Mouse (Mus musculus): ENCODE data around the gene Pycr2.
"Not testable (repeated sequence)": the region's sequence is repeated elsewhere in the genome, so short reads cannot be mapped to it uniquely, and the experiment has no call there.

The Pycr2 gene

GRCm38 (mm10) chr1:180904039-180904814 is at the start of gene Pycr2:
Gene Pycr2, plus strand, starts transcription at chr1:180904293.
- no peak for DNase-seq (ENCODE audit: extremely low spot score, low read depth, low spot score)

GRCm38 (mm10) chr1:180858763-180859162 is 45.3 kb upstream of the Pycr2 start:
- DNase-seq (ENCODE audit: extremely low spot score, low read depth, low spot score) = no peak

- DNase-seq (ENCODE audit: extremely low spot score, low read depth, low spot score) = no peak
These were observed 44.1 kb upstream of the Pycr2 start for GRCm38 (mm10) chr1:180860030-180860429.

- no peak for DNase-seq (ENCODE audit: extremely low spot score, low read depth, low spot score)
These were observed 40.5 kb upstream of the Pycr2 start for GRCm38 (mm10) chr1:180863606-180864005.

GRCm38 (mm10) chr1:180866001-180866400 is 38.1 kb upstream of the Pycr2 start:
- no peak for DNase-seq (ENCODE audit: extremely low spot score, low read depth, low spot score)

GRCm38 (mm10) chr1:180870122-180870650 is 33.9 kb upstream of the Pycr2 start:
- no peak for DNase-seq (ENCODE audit: extremely low spot score, low read depth, low spot score)

GRCm38 (mm10) chr1:180873861-180874484 is 30.1 kb upstream of the Pycr2 start:
- no peak for DNase-seq (ENCODE audit: extremely low spot score, low read depth, low spot score)

GRCm38 (mm10) chr1:180874615-180875014 is 29.5 kb upstream of the Pycr2 start:
- DNase-seq (ENCODE audit: extremely low spot score, low read depth, low spot score) = no peak

- no peak for DNase-seq (ENCODE audit: extremely low spot score, low read depth, low spot score)
These were observed 29.0 kb upstream of the Pycr2 start for GRCm38 (mm10) chr1:180875126-180875525.

- no peak for DNase-seq (ENCODE audit: extremely low spot score, low read depth, low spot score)
These were observed 26.6 kb upstream of the Pycr2 start for GRCm38 (mm10) chr1:180877466-180877865.

- DNase-seq (ENCODE audit: extremely low spot score, low read depth, low spot score) = no peak
These were observed 22.3 kb upstream of the Pycr2 start for GRCm38 (mm10) chr1:180881768-180882167.

GRCm38 (mm10) chr1:180883731-180884130 is 20.4 kb upstream of the Pycr2 start:
- DNase-seq (ENCODE audit: extremely low spot score, low read depth, low spot score) = no peak

- DNase-seq (ENCODE audit: extremely low spot score, low read depth, low spot score) = no peak
These were observed 19.6 kb upstream of the Pycr2 start for GRCm38 (mm10) chr1:180884484-180884883.

GRCm38 (mm10) chr1:180888556-180889042 is 15.5 kb upstream of the Pycr2 start:
- DNase-seq (ENCODE audit: extremely low spot score, low read depth, low spot score) = no peak

GRCm38 (mm10) chr1:180889172-180889571 is 14.9 kb upstream of the Pycr2 start:
- DNase-seq (ENCODE audit: extremely low spot score, low read depth, low spot score) = no peak

- no peak for DNase-seq (ENCODE audit: extremely low spot score, low read depth, low spot score)
These were observed 14.3 kb upstream of the Pycr2 start for GRCm38 (mm10) chr1:180889841-180890240.

- no peak for DNase-seq (ENCODE audit: extremely low spot score, low read depth, low spot score)
These were observed 11.3 kb upstream of the Pycr2 start, which contains the start of gene Lefty2 for GRCm38 (mm10) chr1:180892808-180893207. Gene Lefty2, plus strand, starts transcription at chr1:180893108.

GRCm38 (mm10) chr1:180894088-180894987 is 9.8 kb upstream of the Pycr2 start:
- DNase-seq (ENCODE audit: extremely low spot score, low read depth, low spot score) = not testable (repeated sequence)

GRCm38 (mm10) chr1:180901107-180901506 is 3.0 kb upstream of the Pycr2 start:
- DNase-seq (ENCODE audit: extremely low spot score, low read depth, low spot score) = no peak

- no peak for DNase-seq (ENCODE audit: extremely low spot score, low read depth, low spot score)
These were observed 1.2 kb upstream of the Pycr2 start for GRCm38 (mm10) chr1:180902915-180903314.

- DNase-seq (ENCODE audit: extremely low spot score, low read depth, low spot score) = no peak
These were observed 441 bp upstream of the Pycr2 start for GRCm38 (mm10) chr1:180903666-180904038.
